8 mouse cellular contexts compared by ENCODE assay signal in the genomic region with DNA sequence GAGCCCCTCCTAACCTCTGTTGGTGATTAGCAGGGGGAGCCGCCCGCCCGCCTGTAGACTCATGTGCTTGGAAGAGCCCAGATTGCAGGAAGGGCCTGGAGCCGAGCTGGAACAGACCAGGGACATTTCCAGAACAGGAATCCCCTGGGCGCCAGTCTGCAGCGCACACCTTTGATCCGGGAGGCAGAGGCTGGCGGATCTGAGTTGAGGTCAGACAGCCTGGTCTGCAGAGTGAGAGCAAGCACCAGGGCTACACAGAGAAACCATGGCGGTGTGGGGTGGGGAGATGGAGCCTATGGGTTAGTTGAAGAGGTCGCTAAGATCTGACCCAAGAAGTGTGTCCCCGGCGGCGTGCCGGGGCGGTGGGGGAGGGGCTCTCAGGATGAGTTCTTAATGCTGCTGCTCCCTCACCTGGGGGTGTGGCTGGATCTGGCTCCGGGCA. TPM values are rescaled to one million over a fixed set of nuclear protein-coding genes. Genes with fewer than 3 reads are reported as not detected.
DNase-seq lines count a peak whose midpoint lies in the region; ATAC-seq and TF ChIP-seq lines count a peak whose summit lies in the region.

No protein-coding gene starts in this region.

- ATAC-seq in heart, embryonic 12.5 days (ENCODE audit: insufficient number of reproducible peaks, low FRiP score) = 0 out of 2 replicates have a peak, but pooled peaks have one; percentile 3

- TF ChIP-seq POLR2A in liver, adult 2 months (IDR thresholded peaks at IDR 0.05; ENCODE audit: extremely low read depth, insufficient read depth, low read length) = no peak

- no peak overlapping the region for H3K4me3 ChIP-seq in liver, adult 2 months (ENCODE audit: insufficient read depth, low read depth, low read length)
- H3K4me3 ChIP-seq in heart, embryonic 12.5 days = no peak overlapping the region
- H3K4me3 ChIP-seq in limb, embryonic 10.5 days = peak overlapping the region; percentile 32

- no peak overlapping the region for H3K9ac ChIP-seq in liver, adult 2 months (ENCODE audit: low read depth, low read length)
- H3K9ac ChIP-seq in heart, embryonic 12.5 days = peak overlapping the region; percentile 59

- peak overlapping the region; percentile 57 for H3K4me2 ChIP-seq in heart, embryonic 12.5 days

- no peaks in the 10 kb centered on the region for H3K9me3 ChIP-seq in heart, embryonic 12.5 days (replicated peaks)
- H3K9me3 ChIP-seq in limb, embryonic 10.5 days (replicated peaks) = no peaks in the 10 kb centered on the region

- peak overlapping the region; percentile 6 for H3K27ac ChIP-seq in liver, adult 2 months (replicated peaks; ENCODE audit: insufficient read depth, low read depth, low read length)
- H3K27ac ChIP-seq in heart, embryonic 12.5 days (ENCODE audit: poor library complexity, severe bottlenecking) = peak overlapping the region; percentile 71
- H3K27ac ChIP-seq in limb, embryonic 10.5 days = peak overlapping the region; percentile 72

- H3K36me3 ChIP-seq in liver, adult 2 months (ENCODE audit: control insufficient read depth, insufficient read depth, low read length) = no peaks in the 10 kb centered on the region
- no peaks in the 10 kb centered on the region for H3K36me3 ChIP-seq in heart, embryonic 12.5 days
- 0 out of 2 replicates have a peak, but pooled peaks cover 5% of the 10 kb centered on the region for H3K36me3 ChIP-seq in limb, embryonic 10.5 days

- H3K27me3 ChIP-seq in liver, adult 2 months (ENCODE audit: control insufficient read depth, insufficient read depth, low read length) = no peaks in the 10 kb centered on the region
- H3K27me3 ChIP-seq in heart, embryonic 12.5 days (replicated peaks) = no peaks in the 10 kb centered on the region
- no peaks in the 10 kb centered on the region for H3K27me3 ChIP-seq in limb, embryonic 10.5 days (ENCODE audit: low read depth, poor library complexity, severe bottlenecking)

- peaks cover 50% of the 10 kb centered on the region for H3K4me1 ChIP-seq in liver, adult 2 months (ENCODE audit: control insufficient read depth, insufficient read depth, low read length)
- H3K4me1 ChIP-seq in heart, embryonic 12.5 days (replicated peaks) = peaks cover 86% of the 10 kb centered on the region
- H3K4me1 ChIP-seq in limb, embryonic 10.5 days = peaks cover 80% of the 10 kb centered on the region

- WGBS in liver, adult 2 months = 25% methylated on average over 16 of the region's 16 CpGs
- 5% methylated on average over 16 of the region's 16 CpGs for WGBS in heart, embryonic 12.5 days
- WGBS in limb, embryonic 10.5 days = 2% methylated on average over 16 of the region's 16 CpGs

- H3K79me2 ChIP-seq in liver, adult 2 months (ENCODE audit: control insufficient read depth, insufficient read depth, low read length) = peaks cover 12% of the 10 kb centered on the region; the same call in 1 of the 2 replicates

- no peak for TF ChIP-seq CTCF in liver, adult 2 months (IDR thresholded peaks at IDR 0.05; ENCODE audit: low read depth, low read length)

- DNase-seq in liver, adult 2 months (ENCODE audit: extremely low read depth, low read depth, low spot score) = no peak
- DNase-seq in liver (no peak), adipocyte (ENCODE audit: low spot score) (no peak)
- peak; percentile 76 for DNase-seq in adrenal gland, adult 2 months
- DNase-seq in limb, embryonic 10.5 days (ENCODE audit: low spot score) = peak; percentile 57
- DNase-seq in Muller cell, postnatal 12 days (ENCODE audit: inconsistent ontology term) = no peak
- DNase-seq in frontal cortex, adult 2 months (ENCODE audit: extremely low spot score in 1 of 2, low spot score in 1 of 2) = no peak

RNA-seq across cellular contexts. Expression of a gene that starts 25.0 kb away (rescaled TPM):
- 709 and 835 TPM in 2 replicates for total RNA-seq in liver, adult 2 months (2014; rRNA removed)
- polyA plus RNA-seq in liver, adult 2 months (2012; rRNA removed) = 607 and 623 TPM in 2 replicates
- 100 to 1,000 TPM; 758 to 884 TPM for total RNA-seq in adrenal gland, adult 2 months (2021)
- 1,163 and 1,198 TPM in 2 replicates for polyA plus RNA-seq in adrenal gland, adult 2 months (2012; rRNA removed)
- polyA plus RNA-seq in heart, embryonic 12.5 days (2016; fragmentation: Nextera tagmentation; extraction: Ambion mirVana) = 949 and 971 TPM in 2 replicates
- 1,442 and 1,757 TPM in 2 replicates for polyA plus RNA-seq in limb, embryonic 10.5 days (2016; fragmentation: Nextera tagmentation; extraction: Ambion mirVana)
- 543 and 568 TPM in 2 replicates for polyA plus RNA-seq in frontal cortex, adult 2 months (2012; rRNA removed)

RNA-seq across cellular contexts. Expression of a gene that starts 27.8 kb away (rescaled TPM):
- 10.5 and 15.2 TPM in 2 replicates for total RNA-seq in liver, adult 2 months (2014; rRNA removed)
- polyA plus RNA-seq in liver, adult 2 months (2012; rRNA removed) = 33.6 and 40.2 TPM in 2 replicates
- 10 to 100 TPM; 39.4 to 47.2 TPM for total RNA-seq in adrenal gland, adult 2 months (2021)
- polyA plus RNA-seq in adrenal gland, adult 2 months (2012; rRNA removed) = 66.9 and 67.5 TPM in 2 replicates
- 41.1 and 41.7 TPM in 2 replicates for polyA plus RNA-seq in heart, embryonic 12.5 days (2016; fragmentation: Nextera tagmentation; extraction: Ambion mirVana)
- 36.8 and 45.3 TPM in 2 replicates for polyA plus RNA-seq in limb, embryonic 10.5 days (2016; fragmentation: Nextera tagmentation; extraction: Ambion mirVana)
- polyA plus RNA-seq in frontal cortex, adult 2 months (2012; rRNA removed) = 35.3 and 36.9 TPM in 2 replicates

RNA-seq across cellular contexts. Expression of a gene that starts 30.7 kb away (rescaled TPM):
- total RNA-seq in liver, adult 2 months (2014; rRNA removed) = 14.8 and 18.3 TPM in 2 replicates
- polyA plus RNA-seq in liver, adult 2 months (2012; rRNA removed) = 23.2 and 28.8 TPM in 2 replicates
- total RNA-seq in adrenal gland, adult 2 months (2021) = 10 to 100 TPM; 48.6 to 51.1 TPM
- 41.2 and 49.4 TPM in 2 replicates for polyA plus RNA-seq in adrenal gland, adult 2 months (2012; rRNA removed)
- polyA plus RNA-seq in heart, embryonic 12.5 days (2016; fragmentation: Nextera tagmentation; extraction: Ambion mirVana) = 43.1 and 47.0 TPM in 2 replicates
- 63.3 and 63.8 TPM in 2 replicates for polyA plus RNA-seq in limb, embryonic 10.5 days (2016; fragmentation: Nextera tagmentation; extraction: Ambion mirVana)
- 37.6 and 38.2 TPM in 2 replicates for polyA plus RNA-seq in frontal cortex, adult 2 months (2012; rRNA removed)

RNA-seq across cellular contexts. Expression of a gene that starts 49.8 kb away (rescaled TPM):
- total RNA-seq in liver, adult 2 months (2014; rRNA removed) = 11.5 and 15.0 TPM in 2 replicates
- 26.1 and 26.6 TPM in 2 replicates for polyA plus RNA-seq in liver, adult 2 months (2012; rRNA removed)
- total RNA-seq in adrenal gland, adult 2 months (2021) = 10 to 100 TPM; 15.1 to 28.0 TPM
- 47.4 and 61.7 TPM in 2 replicates for polyA plus RNA-seq in adrenal gland, adult 2 months (2012; rRNA removed)
- 14.7 and 18.0 TPM in 2 replicates for polyA plus RNA-seq in heart, embryonic 12.5 days (2016; fragmentation: Nextera tagmentation; extraction: Ambion mirVana)
- 16.0 and 18.5 TPM in 2 replicates for polyA plus RNA-seq in limb, embryonic 10.5 days (2016; fragmentation: Nextera tagmentation; extraction: Ambion mirVana)
- 86.3 and 86.5 TPM in 2 replicates for polyA plus RNA-seq in frontal cortex, adult 2 months (2012; rRNA removed)

Comparison
In these comparisons a context has a peak if more than half of its experiments do, and no peak if none do; other contexts are left out.
1. DNase-seq: peak in adrenal gland, adult 2 months (single experiment) and limb, embryonic 10.5 days (single experiment); none in liver, adult 2 months (single experiment), liver (single experiment), Muller cell, postnatal 12 days (single experiment), frontal cortex, adult 2 months (0 of 2) and adipocyte (single experiment).
2. H3K27ac ChIP-seq: peak in every context shown above with its lines; median percentile 72 in limb, embryonic 10.5 days; 71 in heart, embryonic 12.5 days; 6 in liver, adult 2 months.